Mouse (Mus musculus): ENCODE measurements around the gene Amt.

DNA sequence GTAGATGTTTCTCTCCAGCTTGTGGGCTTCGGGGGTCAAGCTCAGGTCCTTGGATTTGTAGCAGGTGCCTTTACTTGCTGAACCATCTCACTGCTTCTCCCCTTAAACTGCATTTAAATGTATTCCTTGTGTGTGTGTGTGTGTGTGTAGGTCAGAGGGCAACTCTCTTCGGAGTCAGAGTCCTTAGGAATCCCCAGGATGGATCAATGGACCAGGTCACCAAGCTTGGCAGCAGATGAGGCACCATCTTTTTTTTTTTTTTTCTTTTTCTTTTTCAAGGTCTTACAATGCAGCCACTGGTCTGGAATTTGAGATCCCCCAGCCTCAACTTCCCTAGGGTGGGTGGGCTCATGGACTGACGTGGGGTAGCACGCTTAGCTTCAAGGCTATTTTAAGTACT lies 47.8 kb downstream of the Amt start:
- TF ChIP-seq POLR2A (IDR thresholded peaks at IDR 0.05; ENCODE audit: control insufficient read depth, low read depth, low read length) (no peak), CTCF (IDR thresholded peaks at IDR 0.05; ENCODE audit: control insufficient read depth, insufficient read depth, insufficient replicate concordance, low read depth, low read length) (no peak)
